Mouse (Mus musculus) midbrain, embryonic 16.5 days (tissue): Measurements from ENCODE around the gene Psmb9. TPM values are rescaled to one million over a fixed set of nuclear protein-coding genes. Genes with fewer than 3 reads are reported as not detected.

Experiments used
- ATAC-seq: fragments of 200-750 bp; cut with Nextera tagmentation; 2 replicates; pipeline ENCODE4 v1.8.0; 2017; ENCODE audit warnings: moderate TSS enrichment
- H3K27ac ChIP-seq: fragments of 300-500 bp; sonication (generic); 2 replicates; pipeline ENCODE4 v1.5.1; 2014; ENCODE audit warnings: mild to moderate bottlenecking, low read length, mixed read lengths
- H3K27me3 ChIP-seq: fragments of 300-500 bp; sonication (generic); 2 replicates; pipeline ENCODE4 v1.6.1; 2014; ENCODE audit warnings: low read depth, low read length, mixed read lengths; ENCODE audit not compliant: control insufficient read depth, insufficient read depth
- H3K36me3 ChIP-seq: fragments of 300-500 bp; sonication (generic); 2 replicates; pipeline ENCODE4 v1.6.1; 2014; ENCODE audit warnings: mild to moderate bottlenecking, low read length, moderate library complexity, mixed read lengths; ENCODE audit not compliant: control insufficient read depth, insufficient read depth
- H3K4me1 ChIP-seq: fragments of 300-500 bp; sonication (generic); 2 replicates; pipeline ENCODE4 v1.6.1; 2014; ENCODE audit warnings: mild to moderate bottlenecking, low read length, mixed read lengths; ENCODE audit not compliant: control insufficient read depth, insufficient read depth
- H3K4me2 ChIP-seq: fragments of 300-500 bp; sonication (generic); 2 replicates; pipeline ENCODE4 v1.6.1; 2014; ENCODE audit warnings: mild to moderate bottlenecking, low read length, mixed read lengths
- H3K4me3 ChIP-seq: fragments of 300-500 bp; sonication (generic); 2 replicates; pipeline ENCODE4 v1.5.1; 2014; ENCODE audit warnings: low read depth, mild to moderate bottlenecking, low read length, moderate library complexity, mixed read lengths
- H3K9ac ChIP-seq: fragments of 300-500 bp; sonication (generic); 2 replicates; pipeline ENCODE4 v1.6.1; 2014; ENCODE audit warnings: low read depth, low read length, mixed read lengths
- H3K9me3 ChIP-seq: fragments of 300-500 bp; sonication (generic); replicated peaks from 2 replicates; pipeline ENCODE4 v1.6.1; 2014; ENCODE audit warnings: mild to moderate bottlenecking, low read length, mixed read lengths; ENCODE audit not compliant: control insufficient read depth, poor library complexity, severe bottlenecking
- WGBS: fragments of 180-500 bp; shearing (Covaris S2); extraction: QIAGEN DNeasy Blood & Tissue Kit; methylation state at CpG from one replicate; pipeline ENCODE4 v1.1.7; 2014; 5-methylcytosine and 5-hydroxymethylcytosine counted together
- polyA plus RNA-seq: library from polyadenylated mRNA; unstranded; fragments of >200 nt; fragmentation: Nextera tagmentation; extraction: Ambion mirVana; gene quantifications from 2 replicates; pipeline ENCODE4 v1.2.1, GENCODE M21; 2015

Psmb9 gene
- polyA plus RNA-seq, 1 experiment from 2014 or later: 1.7 TPM

DNA sequence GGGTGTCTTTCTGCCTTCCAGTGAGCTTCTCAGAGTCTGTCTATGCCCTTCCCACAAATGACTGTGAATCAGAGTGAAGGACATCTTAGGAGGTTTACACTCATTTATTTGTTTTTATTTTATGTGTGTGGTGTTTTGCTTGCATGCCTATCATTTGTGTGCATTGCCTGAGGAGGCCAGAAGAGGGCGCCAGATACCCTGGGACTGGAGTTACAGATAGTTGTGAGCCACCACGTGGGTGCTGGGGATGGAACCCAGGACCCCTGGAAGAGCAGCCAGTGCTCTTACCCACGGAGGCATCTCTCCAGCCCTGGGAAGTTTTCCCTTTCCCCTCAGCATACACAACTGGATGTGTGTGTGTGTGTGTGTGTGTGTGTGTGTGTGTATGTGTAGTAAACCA, 22.1 kb upstream of the Psmb9 start:
- 49% methylated on average over 3 of the region's 3 CpGs for WGBS
- peaks cover 41% of the 10 kb centered on the region for H3K27me3 ChIP-seq

DNA sequence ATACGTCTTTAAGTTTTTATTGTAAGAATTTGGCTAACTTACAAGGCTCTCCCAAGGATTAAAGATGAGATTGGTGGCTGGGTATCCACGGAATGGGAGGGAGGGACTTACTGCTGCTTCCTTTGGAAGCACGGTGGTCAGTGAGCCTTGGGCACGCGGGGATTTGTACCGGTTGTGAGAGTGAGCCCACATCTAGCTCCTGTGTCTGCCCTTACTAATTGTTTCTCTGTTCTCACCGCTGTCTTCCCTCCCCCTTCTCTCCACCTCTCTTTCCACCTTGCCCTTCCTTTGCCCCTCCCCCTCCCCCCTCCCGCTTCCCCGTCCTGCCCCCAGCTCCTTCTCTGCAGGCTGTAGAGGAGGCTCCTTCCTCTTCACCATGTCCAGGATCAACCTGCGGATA, 20.9 kb upstream of the Psmb9 start:
- Histone ChIP-seq H3K4me1 (peaks cover 4% of the 10 kb centered on the region), H3K27ac (no peak overlapping the region), H3K4me2 (no peak overlapping the region), H3K36me3 (no peaks in the 10 kb centered on the region), H3K27me3 (peaks cover 33% of the 10 kb centered on the region), H3K4me3 (no peak overlapping the region), H3K9ac (no peak overlapping the region), H3K9me3 (no peaks in the 10 kb centered on the region)
- WGBS: 28% methylated on average over 8 of the region's 10 CpGs
- ATAC-seq: no peak

More for the DNA sequence above, 22.1 kb upstream of the Psmb9 start:
- no peak for ATAC-seq
- Histone ChIP-seq H3K9me3 (no peaks in the 10 kb centered on the region), H3K27ac (no peak overlapping the region), H3K4me1 (peaks cover 2% of the 10 kb centered on the region; the same call in 1 of the 2 replicates), H3K4me3 (no peak overlapping the region), H3K36me3 (no peaks in the 10 kb centered on the region), H3K4me2 (no peak overlapping the region), H3K9ac (no peak overlapping the region)

DNA sequence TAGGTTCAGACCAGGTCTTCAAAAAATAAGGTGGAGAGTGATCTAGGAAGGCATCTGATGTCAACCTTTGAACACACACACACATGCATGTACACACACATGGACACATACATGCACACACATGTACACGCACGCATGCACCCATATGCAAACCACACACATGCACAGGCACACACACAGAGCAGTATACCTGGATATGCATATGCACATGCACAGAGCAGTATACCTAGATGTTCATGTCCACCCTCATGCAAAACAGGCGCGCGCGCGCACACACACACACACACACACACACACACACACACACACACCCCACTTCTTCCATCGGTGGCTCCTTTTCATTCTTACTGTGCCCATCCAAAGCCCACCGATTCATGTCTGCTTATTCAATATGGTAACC, 20.3 kb upstream of the Psmb9 start:
- H3K36me3 ChIP-seq: no peaks in the 10 kb centered on the region
- H3K27ac ChIP-seq: no peak overlapping the region
- ATAC-seq: no peak
- no peak overlapping the region for H3K9ac ChIP-seq
- H3K9me3 ChIP-seq: no peaks in the 10 kb centered on the region
- H3K4me3 ChIP-seq: no peak overlapping the region
- no peak overlapping the region for H3K4me2 ChIP-seq
- 94% methylated on average over 9 of the region's 9 CpGs for WGBS
- H3K27me3 ChIP-seq: peaks cover 31% of the 10 kb centered on the region
- H3K4me1 ChIP-seq: peaks cover 4% of the 10 kb centered on the region

DNA sequence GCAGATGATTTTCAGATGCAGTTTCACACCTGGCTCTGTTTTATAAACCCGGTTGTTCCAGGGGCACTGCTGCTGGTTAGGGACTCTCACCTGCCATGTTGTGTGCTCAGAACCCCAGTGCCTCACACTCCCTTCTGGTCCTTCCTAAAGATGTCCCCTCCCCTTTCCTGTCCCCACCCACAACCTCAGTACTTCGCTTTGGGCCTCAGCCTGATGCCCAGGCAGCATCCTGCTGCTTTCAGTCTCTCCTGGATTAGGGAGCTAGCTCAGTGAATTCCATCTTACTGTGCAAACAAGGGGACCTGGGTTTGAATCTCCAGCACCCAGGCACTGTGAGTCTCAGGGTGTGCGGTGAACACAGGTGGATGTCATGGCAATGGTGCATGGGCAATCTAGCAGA, 19.9 kb upstream of the Psmb9 start:
- H3K9me3 ChIP-seq: no peaks in the 10 kb centered on the region
- H3K36me3 ChIP-seq: no peaks in the 10 kb centered on the region
- 68% methylated on average over 3 of the region's 3 CpGs for WGBS
- H3K9ac ChIP-seq: no peak overlapping the region
- H3K4me1 ChIP-seq: peaks cover 4% of the 10 kb centered on the region
- no peak for ATAC-seq
- no peak overlapping the region for H3K4me2 ChIP-seq
- H3K27ac ChIP-seq: no peak overlapping the region
- no peak overlapping the region for H3K4me3 ChIP-seq
- H3K27me3 ChIP-seq: peaks cover 28% of the 10 kb centered on the region

DNA sequence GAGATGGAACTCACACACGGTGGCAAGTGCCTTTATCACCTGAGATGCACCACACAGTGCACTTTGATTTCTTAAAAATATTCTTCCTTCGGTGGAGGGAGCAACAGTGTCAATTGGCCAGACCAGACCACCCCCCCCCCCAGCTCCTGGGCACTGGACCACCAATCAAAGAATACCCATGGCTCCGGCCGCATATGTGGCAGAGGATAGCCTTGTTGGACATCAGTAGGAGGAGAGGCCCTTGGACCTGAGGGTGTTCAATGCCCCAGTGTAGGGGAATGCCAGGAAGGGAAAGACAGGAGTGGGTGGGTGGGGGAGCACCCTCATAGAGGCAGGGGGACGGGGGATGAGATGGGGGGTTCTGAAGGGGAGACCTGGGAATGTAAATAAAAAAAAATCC, 19.2 kb upstream of the Psmb9 start:
- Histone ChIP-seq H3K4me2 (no peak overlapping the region), H3K27ac (no peak overlapping the region), H3K4me3 (no peak overlapping the region), H3K9ac (no peak overlapping the region), H3K9me3 (no peaks in the 10 kb centered on the region), H3K4me1 (peaks cover 4% of the 10 kb centered on the region), H3K36me3 (no peaks in the 10 kb centered on the region), H3K27me3 (peaks cover 28% of the 10 kb centered on the region)
- WGBS: 82% methylated on average over 5 of the region's 5 CpGs
- ATAC-seq: no peak

DNA sequence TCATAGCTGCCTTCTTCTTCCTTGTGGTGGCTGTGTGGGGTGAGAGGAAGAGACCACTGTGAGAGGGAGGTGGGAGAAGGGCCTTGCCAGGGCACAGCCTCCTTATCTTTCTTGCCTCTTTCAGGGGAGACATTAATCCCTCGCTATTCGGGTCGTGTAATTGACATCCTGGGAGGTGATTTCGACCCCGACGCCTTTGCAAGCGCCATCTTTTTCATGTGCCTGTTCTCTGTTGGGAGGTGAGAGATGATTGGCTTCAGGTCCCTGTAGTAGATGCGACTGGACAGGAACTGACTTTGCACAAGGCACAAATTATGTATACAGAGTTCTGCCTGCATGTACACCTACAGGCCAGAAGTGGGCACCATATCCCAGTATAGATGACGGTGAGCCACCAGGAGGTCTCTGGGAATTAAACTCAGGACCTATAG, 18.2 kb upstream of the Psmb9 start:
- Histone ChIP-seq H3K36me3 (no peaks in the 10 kb centered on the region), H3K9me3 (no peaks in the 10 kb centered on the region), H3K27me3 (peaks cover 26% of the 10 kb centered on the region), H3K4me1 (peaks cover 4% of the 10 kb centered on the region), H3K27ac (no peak overlapping the region), H3K4me3 (no peak overlapping the region), H3K9ac (no peak overlapping the region), H3K4me2 (no peak overlapping the region)
- WGBS: 18% methylated on average over 9 of the region's 9 CpGs
- no peak for ATAC-seq

DNA sequence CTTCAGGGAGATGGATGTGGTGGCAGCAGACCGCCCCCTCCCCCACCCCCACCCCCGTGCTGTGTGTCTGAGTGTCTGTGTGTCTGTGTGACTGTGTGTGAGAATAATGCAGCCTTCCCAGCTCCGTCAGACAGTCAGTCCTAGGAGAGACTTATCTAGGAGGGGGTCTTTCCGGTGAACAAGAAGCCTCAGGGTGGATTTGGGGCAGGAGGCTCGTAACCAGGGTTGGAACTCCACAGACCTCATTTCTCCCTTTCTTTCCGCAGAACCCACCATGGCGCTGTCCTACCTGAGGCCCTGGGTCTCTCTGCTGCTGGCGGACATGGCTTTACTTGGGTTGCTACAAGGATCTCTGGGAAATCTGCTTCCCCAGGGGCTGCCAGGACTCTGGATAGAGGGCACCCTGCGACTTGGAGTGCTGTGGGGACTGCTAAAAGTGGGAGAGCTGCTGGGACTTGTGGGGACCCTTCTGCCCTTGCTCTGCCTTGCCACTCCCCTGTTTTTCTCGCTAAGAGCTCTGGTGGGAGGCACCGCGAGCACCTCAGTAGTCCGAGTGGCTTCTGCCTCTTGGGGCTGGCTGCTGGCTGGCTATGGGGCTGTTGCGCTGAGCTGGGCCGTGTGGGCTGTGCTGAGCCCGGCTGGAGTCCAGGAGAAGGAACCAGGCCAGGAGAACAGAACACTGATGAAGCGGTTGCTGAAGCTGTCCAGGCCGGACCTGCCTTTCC, 17.6 kb upstream of the Psmb9 start:
- Histone ChIP-seq H3K4me1 (peaks cover 4% of the 10 kb centered on the region), H3K36me3 (no peaks in the 10 kb centered on the region), H3K9ac (peak overlapping the region; percentile 59; the same call in 1 of the 2 replicates), H3K4me3 (peak overlapping the region; percentile 47), H3K9me3 (no peaks in the 10 kb centered on the region), H3K27ac (no peak overlapping the region), H3K4me2 (peak overlapping the region; percentile 72), H3K27me3 (peaks cover 22% of the 10 kb centered on the region)
- ATAC-seq: no peak
- WGBS: 14% methylated on average over 18 of the region's 18 CpGs

DNA sequence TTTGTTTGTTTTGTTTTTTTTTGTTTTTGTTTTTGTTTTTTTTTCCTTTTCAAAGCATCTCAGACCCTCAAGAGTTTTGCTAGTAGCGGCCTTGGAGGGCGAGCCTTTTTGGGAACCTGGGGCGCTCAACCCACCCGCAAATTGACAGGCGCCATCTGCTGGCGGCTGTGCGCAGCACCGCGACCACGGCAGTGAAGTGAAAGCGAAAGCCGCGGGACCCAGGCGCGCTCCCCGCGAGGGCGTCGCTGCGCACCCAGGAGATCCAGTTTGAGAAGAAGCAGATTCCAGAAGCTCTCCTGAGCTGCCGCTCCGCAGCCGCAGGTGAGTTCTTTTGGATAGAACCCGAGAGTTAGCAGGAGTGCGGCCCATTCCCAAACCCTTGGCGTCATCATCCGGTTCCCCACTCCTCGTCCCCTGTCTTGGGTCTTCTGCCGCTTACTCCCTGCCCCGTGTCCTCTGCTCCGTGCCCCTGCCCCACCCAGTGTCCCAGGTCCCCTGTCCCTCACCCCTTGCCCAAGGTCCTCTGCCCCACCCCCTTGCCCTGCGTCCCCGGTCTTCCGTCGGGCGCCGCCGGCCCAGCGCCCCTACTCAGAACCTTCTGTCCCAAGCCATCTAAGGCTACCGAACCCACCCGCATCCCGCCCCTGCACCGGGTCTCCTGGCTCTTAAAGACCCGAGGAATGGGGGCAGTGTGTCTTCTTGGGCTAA, 16.9 kb upstream of the Psmb9 start:
- peaks cover 22% of the 10 kb centered on the region for H3K27me3 ChIP-seq

DNA sequence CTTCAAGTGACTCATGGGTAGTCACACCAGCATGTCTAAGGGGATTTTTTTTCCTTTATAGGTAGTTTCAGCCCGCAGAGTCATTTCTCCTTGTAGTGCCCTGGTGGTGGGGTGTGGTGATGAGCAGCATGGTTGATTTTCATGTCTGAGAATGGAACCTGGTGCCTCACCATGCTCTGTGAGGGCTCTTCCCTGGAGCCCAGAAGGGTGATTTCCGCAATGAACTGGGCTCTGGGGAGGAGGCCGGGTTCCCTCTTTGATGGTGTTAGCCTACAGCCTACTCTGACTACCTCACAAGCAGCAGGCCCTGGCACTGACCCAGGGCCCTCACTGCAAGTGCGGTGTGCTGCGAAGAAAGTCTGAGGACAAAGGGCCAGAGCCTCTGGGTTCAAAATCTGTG, 15.9 kb upstream of the Psmb9 start, which contains the start of gene Tap2:
Gene Tap2, plus strand, starts transcription at position 84 of the 400 bp plus-strand sequence.
- H3K4me3 ChIP-seq: peak within 1 kb of the TSS; percentile 47
- 62% methylated on average over 5 of the region's 5 CpGs for WGBS
- no peaks in the 10 kb centered on the region for H3K9me3 ChIP-seq
- peak within 1 kb of the TSS; percentile 72 for H3K4me2 ChIP-seq
- ATAC-seq: no peak
- H3K36me3 ChIP-seq: no peaks in the 10 kb centered on the region
- H3K4me1 ChIP-seq: peaks cover 4% of the 10 kb centered on the region
- peaks cover 28% of the 10 kb centered on the region for H3K27me3 ChIP-seq
- no peak within 1 kb of the TSS for H3K27ac ChIP-seq
- peak within 1 kb of the TSS; percentile 59 for H3K9ac ChIP-seq

More for the DNA sequence above, 16.9 kb upstream of the Psmb9 start:
- ATAC-seq: no peak
- no peaks in the 10 kb centered on the region for H3K9me3 ChIP-seq
- no peak overlapping the region for H3K27ac ChIP-seq
- H3K4me2 ChIP-seq: peak overlapping the region; percentile 72
- H3K9ac ChIP-seq: peak overlapping the region; percentile 59
- peaks cover 4% of the 10 kb centered on the region for H3K4me1 ChIP-seq
- WGBS: under 1% methylated on average over 44 of the region's 44 CpGs
- H3K36me3 ChIP-seq: no peaks in the 10 kb centered on the region
- H3K4me3 ChIP-seq: peak overlapping the region; percentile 47
